Mouse (Mus musculus) embryo, embryonic 11 days (tissue): ENCODE measurements at regions not wholly inside any gene's neighbourhood (a gene's known extent, or its start where the extent isn't known, plus 50 kb on each side); places are given as distances from the start of the nearest gene placed in this dataset.

ENCODE experiments used
- DNase-seq: peaks from one replicate; pipeline ENCODE4 v3.0.0-alpha.2; 2015

DNA sequence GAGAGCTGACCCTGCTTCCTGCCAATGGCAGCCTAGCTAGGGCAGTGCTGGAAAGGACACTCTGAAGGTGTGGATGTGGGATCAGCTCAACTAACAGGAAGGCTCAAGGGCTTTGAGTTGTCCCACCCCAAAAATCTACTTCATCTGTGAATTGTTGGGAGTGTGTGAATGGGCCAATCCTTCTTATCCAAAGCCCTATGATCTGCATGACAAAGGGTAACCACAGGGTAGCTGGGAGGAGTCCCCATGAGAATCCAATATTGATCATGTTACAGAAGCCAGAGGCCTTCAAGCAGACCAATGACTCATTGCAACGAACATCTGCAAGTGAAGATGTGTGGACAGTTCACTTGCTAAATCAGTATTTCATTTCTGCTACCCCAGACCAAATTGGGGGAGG lies 51.1 kb upstream of the Adra1b start:
- no peak for DNase-seq

DNA sequence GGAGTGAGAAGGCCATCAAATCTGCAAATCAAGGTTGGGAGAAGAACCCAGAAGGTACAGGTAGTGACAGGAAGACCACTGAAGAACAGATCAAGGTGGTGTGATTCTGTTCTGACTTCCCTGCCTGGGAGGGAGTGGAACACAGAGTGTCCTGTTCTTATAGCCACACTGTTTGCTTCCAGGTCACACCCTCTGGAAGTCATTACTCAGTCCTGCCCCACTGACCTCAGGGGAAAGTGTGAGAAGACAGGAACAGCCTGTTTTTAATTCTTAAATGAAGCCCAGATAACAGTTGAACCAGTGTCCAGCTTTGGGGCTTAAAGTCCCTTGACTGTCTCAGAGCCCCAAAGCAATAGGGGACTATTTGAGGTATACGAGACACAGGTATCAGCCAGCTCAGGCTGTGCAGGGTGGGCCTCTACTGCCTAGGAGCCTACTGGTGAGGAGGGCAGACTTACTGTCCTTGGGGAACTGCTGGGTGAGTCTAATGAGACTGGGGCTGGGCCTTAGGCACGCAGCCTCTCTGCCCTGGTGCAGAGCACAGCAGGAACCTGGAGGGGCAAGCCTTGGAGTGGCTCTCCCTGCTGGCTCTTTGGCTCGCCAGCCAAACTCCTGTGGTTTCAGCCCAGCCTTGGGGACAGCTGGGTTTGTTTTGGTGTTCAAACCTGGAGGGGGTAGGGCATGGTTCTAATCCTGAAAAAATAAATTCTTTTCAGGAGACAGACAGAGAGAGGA lies 57.4 kb upstream of the Adra1b start:
- no peak for DNase-seq

DNA sequence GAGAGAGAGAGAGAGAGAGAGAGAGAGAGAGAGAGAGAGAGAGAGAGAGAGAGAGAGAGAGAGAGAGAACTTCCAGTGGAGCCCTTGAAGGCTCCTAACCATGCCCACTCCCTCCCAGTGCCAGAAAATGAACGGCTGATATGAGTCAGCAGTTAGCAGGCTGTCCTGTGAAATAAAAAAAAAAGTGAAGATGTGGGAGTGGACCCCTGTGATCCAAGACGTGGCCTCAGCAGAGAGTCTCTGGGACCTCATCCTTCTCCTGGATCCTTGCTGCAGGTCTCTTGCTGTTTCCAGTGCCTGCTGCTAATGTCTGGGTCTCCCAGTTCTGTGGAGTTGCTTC lies 57.9 kb upstream of the Adra1b start:
- DNase-seq = no peak

DNA sequence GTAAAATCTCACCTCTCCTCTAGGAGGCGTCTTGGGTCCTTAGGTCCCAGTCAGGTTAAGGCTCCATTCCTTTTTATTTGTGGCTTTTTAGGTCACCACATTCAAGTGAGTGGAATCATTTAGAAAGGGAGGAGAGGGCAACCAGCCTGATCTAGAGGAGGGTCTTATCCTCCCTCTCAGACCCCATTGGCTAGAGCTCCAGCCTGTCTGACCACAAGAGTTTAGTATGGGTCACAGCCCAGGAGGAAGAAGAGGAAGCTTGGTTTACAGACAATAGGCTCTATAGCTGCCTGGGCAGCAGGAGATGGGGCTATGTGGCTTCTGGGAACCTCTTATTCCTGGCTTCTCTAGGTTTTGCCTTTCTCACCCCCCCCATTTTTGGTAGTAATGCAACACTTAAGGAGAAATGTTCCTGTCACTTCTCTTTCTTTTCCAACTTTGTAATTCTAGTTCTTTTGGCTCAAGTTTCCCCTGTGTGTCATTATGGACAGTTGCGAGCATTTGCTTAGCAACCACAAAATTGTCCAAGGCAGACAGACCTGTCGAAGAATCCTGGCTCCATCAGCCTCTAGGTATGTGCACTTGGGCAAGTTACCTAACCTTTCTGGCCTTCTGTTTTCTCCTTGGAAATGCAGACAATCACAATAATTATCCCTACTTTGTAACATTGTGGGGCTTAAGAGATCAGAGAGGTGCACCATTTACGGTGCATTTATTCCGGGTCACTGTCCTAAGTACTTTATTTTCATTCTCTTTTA lies 59.5 kb upstream of the Adra1b start:
- DNase-seq = no peak

DNA sequence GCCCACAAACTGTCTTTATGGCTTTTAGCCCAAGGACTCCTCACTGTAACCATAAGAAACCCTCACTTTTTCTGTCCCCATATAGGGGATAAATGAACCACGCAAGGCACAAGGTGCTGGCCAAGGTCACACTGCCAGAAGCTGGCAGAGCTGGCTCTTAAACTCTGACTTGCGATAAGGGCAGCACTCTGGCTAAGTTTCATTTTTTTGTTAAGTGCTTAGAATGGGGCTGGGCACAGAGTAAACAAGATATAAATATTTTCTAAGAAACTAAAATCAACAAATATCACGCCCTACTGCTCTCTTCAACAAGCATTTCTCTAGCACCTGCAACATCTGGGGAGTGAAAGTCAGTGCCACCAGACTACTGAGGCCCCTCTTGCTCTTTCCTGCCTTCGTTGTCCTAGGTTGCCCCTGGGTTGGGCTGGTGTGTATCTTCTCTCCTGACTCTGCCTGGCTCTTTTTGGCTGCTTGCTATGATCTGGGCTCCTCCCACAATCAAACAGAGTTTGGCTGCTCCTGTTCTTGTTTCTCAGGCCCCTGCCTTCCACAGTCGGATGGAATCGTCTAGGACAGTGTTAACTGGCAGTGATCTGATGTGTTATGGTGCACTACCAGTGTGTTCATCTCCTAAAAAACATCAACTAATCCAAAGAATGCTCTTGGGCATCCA lies 60.5 kb upstream of the Adra1b start:
- DNase-seq = no peak

DNA sequence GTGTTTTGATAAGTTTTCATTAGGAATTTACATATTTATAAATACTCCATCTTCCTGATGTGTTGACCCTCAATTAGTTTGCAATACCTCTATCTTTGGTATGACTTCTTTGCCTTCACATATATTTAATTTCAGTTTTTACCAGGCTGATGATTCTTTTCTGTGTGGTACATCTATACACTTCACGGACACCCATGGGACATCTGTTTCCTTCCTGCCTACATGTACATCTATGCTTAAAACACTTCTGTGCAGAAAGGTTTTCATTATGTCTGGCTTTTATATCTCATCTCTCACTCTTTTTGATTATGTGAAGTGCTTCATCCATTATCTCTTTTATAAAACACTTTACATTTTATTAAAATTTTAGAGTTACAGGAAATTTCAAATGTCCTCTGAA lies 66.8 kb upstream of the Adra1b start:
- no peak for DNase-seq

DNA sequence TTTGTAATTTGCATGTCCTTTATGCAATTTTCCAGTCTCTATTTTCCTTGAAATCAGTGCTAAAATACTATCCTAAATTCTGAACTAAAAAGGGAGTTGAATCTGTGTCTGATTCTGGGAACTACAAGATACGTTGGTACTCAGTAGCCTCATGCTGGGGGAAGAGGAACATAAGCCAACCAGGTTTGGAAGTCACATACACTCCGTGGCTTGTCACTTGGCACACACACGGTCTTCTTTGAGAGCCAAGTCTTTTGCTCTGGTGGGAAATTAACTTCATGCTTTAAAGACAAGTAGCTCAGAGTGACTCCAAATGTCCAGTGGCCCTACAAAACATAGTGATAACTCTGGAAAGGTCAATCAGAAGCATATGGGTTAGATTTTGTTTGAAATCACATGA lies 70.9 kb upstream of the Adra1b start:
- DNase-seq = no peak

DNA sequence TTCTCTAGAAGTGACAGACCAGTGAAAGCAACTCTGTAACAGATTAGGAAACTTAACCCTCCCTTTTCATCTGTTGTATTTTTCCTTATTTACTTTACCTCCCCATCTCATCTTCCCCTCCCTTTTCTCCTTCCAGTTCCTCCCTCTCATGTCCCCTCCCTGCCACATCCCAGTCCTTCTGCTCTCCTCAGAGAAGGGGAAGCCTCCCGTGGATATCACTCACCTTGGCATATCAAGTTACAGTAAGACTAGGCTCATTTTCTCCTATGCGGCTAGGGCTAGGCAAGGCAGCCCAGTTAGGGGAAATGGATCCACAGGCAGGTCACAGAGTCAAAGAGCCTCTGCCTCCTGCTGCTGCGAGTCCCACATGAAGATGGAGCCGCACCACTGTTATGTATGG lies 75.0 kb upstream of the Adra1b start:
- no peak for DNase-seq

DNA sequence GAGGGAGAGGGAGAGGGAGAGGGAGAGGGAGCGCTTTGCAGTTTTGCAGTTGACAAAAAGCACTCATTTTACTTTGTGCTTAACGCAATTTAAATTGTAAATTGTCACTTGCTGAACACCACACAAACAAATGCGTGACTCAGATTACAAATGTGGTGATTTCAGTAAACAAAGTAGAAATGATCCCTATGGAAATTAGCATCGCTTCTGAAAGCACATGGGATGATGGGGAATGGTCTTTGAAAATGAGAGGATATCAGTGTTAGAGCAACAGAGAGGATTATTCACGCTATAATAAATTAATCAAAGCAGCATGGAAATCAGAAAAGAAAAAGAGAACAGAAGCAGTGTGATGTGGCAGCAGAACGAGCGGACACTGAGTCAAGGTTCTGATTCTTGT lies 78.4 kb upstream of the Adra1b start:
- DNase-seq = no peak

DNA sequence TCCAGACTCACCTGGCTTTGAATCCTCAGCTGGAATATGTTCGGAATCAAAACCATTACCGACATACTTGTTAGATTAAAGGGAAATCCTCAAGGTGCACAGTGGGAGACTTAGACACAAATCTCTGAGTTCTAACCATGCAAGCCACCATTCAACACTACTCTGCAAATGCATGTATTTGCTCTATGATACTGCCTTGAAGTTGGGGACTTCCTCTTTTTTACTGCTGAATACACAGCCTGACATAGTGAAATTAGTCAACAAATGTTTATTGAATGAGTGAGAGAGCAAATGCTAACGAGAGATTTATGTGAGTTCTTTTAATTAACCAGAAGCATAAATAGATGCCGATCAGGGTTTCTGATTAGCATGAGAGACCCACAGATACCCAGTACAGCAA lies 79.4 kb upstream of the Adra1b start:
- DNase-seq = no peak

DNA sequence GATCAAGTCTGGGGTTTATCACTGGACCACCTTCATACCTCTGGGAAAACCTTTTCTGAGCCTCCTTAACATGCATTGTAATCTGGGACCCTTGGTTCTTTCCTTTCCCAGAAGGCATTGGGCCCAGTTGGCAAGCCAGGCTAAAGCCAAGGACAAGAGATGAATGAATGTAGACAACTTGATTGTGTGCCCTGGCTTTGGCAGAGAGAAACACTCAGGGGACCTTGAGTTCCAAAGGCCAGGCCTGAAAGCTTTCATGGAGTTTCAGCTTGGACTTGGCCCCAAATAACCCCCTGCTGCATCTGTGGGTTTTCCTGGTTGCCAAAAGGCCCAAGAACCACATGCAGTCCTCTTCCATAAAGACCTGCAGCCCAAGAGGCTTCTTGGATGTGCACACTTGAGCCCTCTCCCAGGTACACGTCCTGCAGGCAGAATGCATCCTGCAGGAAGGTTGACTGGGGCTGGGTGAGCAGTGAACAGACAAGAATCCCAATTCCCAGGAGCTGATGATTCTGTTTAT lies 89.0 kb upstream of the Adra1b start:
- no peak for DNase-seq

DNA sequence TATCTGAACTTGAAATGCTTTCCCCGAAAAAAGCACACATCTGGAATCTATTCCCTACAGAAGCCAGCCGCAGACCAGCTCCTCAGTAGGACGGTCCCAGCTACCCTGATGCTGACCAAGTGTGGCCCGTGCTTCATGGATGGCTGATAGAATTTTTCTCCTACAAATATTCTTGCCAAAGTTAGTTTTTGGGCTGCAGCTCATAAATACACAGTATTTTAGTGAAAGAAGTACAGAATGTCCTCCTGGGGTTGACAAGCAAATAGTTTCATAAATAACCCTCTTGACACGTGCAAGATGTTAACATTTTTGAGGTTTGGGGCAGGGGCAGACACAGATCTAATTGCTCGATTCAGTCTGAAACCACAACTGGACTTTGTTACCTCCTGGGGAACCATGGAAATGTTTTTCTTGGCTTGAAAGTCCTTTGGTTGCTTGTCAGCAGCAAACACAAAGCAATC lies 91.0 kb upstream of the Adra1b start:
- peak; percentile 36 for DNase-seq

DNA sequence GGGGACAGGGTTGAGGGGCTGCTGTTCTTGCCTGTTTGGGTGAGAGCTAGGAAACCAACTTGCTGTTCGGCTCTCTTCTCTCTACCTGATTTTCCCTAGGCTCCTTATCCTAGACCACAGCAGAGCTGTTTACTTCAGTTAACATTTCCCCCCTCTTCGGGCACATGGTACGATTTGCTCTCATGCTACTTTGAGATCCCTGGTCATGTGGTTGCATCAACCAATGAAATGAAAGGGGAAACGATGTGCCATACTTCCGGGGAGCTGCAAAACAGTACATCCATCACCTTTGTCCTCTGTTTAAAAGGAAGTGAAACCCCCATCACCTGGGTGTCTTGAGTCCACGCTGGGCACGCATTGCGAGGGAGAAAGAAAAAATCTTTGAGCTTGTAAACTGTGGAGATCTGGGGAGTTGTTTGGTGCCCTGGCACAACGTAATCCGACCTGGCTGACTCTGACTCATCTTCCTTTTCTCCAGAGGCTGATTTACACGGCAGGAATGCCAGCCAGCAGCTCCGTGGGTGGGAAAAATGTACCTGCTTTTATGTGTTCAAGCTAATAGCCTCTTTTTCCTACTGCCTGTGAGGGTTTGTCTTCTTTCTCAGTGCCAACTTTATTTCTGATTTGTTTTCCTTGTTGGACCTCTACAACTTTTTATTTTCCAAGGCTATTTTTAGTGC lies 97.2 kb upstream of the Adra1b start:
- no peak for DNase-seq

DNA sequence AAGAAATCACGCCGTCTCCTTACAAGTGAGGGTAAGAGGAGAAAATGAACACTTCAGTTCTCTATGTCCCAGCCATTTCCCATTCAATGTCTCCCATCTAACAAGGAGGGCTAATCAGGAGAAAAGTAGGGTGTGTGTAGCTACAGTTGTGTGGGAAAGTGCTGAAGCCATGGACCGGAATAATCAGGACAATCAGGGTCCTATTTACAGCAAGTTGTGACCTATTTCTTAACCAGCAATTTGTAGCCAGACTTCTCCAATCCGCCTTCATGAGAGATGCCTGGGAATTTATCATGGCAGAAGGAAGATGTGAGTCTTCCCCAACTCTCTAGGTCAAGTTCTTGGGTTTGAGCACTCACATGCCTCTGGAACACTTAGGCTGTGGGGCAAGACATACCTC lies 99.0 kb upstream of the Adra1b start:
- no peak for DNase-seq

DNA sequence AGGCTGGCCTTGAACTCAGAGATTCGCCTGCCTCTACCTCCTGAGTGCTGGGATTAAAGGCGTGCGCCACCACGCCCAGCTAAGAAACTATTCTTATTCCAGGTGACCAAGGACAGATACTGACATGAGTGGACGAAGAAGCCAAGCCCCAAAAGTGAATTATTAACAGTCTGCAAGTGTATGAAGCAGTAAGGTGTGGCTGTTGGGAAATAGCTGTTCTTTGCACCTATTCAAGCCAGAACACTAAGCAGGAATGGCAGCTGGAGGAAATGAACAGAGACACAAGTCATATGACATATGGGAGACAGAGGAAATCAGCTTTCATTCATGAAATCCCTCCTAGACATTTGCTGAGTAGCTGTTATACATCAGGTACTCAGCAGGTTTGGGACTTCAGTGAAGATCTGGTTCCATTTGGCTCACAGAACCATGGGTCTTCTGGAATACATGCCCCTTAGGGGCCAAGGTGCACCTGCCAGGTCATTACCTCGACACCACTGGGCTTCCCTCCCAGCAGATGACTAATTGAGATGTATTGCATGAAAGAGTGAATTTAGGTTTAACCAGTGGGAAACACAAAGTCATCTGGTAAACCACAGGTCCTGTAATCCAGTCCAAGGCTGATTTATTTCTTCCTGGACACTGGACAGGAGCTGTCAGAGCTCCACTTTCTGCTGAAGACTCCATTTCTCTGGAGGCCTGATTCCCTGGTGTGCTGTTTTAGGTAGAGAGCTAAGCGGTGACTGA lies 101.0 kb upstream of the Adra1b start:
- no peak for DNase-seq

DNA sequence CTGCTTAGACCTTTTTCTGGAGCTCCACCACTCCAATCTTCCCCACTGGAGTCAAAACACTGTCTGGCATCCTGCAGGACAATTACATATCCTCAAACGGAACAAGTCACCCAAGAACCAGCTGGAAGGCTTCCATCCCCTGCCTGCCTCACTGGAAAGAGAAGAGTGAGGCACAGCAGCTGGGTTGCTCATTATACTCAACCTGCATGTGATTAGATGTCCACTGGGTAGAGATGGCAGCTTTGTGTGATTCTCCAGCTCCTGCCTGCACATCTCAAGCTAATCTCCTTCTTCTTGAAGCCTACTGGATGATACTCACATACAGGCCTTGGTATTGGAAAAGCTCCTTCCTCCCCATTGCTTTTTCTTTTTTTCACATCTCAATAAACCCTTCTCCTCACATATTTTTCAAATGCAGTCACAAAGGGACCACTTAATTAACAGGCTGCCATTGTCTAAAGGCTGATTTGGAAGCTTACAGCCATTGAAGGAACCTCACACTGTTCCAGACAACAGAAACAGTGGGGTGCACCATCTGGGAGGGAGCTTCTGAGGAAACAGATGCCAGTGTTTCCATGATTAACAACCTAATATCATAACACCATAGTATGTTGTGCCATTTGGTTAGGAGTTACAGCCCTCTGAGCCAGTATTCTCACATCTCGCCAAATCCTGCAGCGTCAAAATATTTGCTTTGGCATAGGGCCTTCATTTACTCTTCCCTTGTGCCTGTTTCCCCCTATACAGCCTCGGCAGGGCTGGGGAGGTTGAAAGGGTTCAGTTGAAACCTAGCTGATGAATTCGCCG lies 101.9 kb upstream of the Adra1b start:
- DNase-seq = no peak

DNA sequence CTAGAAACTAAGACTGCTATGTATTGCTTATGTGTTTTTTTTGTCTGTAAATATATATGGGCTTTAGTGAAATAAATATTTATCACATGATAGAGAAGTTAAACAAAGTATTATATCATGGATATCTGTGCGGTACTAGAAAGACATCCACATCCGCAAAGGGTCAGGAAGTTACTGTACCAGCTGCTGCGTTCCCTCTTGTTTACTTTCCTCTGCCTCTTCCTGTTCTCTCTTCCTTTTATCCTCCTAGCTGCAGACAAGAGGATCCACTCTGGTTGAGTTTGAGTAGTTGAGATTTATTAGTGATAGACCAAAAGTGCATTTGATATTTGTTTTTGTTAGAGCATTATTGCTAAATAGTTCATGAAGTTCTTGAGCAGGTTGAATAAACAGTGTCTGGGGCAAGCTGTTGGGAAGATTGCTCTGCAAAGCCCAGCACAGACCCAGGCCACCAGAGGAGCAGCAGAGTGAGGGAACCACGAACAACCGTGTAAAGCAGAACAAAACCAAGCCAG lies 106.6 kb upstream of the Adra1b start:
- no peak for DNase-seq

DNA sequence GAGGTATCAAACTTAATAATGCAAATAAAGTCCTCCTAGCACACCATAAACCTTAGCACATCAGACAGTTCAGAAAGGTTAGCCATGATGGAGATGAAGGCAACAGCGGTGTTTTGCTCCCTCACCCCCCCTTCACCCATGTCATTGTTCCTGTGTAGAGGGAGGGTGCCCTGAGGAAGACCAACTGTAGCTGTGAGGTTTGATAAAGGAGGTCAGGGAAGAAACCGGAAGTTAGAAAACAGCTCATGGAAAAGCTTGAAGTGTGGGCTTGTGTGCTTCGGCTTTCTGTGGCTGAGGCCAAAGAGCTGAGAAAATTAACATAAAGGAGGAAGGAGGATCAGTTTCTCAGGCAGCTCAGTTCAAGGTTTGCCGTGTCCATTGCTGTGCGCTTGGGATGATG lies 111.3 kb upstream of the Adra1b start:
- DNase-seq = no peak

DNA sequence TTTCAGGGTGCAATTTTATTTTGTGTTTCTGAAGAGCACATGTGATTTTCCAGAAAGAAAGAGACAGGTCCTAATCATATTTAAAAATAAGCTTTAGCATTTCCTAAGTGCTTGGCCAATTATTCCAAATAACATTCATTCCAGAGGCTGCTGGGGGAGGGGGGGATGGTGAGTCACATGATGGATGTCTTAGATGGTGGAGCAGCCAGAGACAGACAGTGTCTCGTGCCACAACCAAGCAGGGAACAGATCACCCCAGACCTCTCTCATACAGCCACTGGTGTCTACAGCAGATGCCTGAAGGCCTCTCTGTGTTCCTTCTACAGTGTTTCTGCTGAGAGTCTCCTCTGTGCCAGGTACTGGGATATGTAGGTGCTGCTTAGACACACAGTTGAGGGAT lies 112.8 kb upstream of the Adra1b start:
- DNase-seq = no peak

DNA sequence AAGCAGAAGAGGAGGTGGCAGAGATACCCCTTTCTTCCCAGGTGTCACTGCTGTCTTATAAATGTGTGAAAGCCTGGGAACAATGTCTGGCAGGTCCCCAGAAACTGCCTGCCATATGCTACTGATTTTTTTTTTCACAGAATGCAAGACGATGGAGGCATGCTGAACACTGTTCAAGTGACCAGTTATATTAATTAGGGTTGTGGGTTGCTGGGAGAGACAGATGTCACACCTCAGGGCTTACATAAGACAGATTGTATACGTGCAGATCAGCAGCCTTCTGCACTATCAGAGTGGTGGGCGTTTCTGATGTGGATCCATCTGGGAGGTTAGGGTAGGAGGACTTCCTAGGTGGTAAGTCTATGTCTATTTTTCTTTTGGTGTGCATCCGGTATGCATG lies 120.6 kb upstream of the Adra1b start:
- no peak for DNase-seq

DNA sequence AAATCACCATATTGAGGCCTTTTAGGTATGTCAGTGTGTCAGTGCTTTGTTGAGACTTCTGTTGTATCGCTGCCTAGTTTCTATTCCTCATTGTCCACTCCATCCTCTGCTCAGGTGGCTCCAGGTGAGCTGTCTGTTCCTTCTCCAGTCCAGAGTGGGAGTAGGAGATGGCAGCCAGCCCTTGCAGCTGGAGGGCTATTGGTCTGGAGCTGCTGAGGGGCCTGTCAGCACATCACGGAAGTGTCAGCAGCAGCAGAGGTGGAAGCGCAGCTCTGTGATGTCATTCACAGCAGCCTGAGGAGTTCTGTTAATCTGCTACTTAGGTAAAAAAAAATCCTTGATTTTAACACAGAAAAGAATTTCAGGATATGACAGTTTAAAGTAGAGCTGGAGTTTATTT lies 126.0 kb upstream of the Adra1b start:
- no peak for DNase-seq

DNA sequence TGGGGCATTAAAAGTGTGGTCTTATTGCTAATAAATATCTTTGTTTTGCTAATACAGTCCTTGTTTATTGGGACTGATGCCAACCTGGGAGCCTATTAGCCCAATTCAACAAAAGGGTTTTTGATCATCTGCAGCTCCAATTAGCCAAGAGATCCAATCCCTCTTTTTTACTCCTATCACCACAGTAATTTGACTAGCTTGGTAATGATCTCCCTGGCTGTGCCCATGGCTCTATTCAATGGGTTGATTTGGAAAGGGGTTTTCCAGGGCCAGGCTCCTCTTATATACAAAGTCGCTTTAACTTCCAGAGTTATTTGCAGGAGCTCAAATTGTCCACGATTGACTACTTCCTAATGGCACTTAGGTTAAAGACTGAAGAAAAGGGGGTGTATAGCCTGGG lies 145.1 kb upstream of the Adra1b start:
- DNase-seq = no peak
